In the genomic region with DNA sequence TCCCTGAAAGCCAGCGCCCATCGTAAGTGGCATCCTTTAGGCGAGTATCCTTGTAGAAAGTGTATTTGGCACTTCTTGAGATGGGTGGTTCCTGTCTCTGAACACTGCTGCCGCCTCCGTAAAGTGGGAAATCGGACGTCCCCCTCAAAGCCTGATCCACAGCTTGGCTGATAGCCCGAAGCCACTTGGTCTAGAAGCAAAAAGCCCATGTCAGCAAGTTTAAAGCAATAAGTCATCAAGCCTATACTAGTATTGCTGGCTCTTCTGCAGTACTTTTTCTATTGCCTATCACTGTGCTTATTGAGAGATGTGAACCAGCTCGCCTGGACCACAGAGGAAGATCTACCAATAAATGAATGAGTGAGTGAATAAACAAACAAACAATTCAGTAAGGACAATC, we compare ENCODE assay signal across 31 mouse cellular contexts. TPM values are rescaled to one million over a fixed set of nuclear protein-coding genes. Genes with fewer than 3 reads are reported as not detected.
"Had no signal": no experiment of that assay in that cellular context is flagged by ENCODE, and none has a peak within 500 bp of the region (broad histone marks: within the 10 kb centered on the region; RNA-seq: fewer than 3 reads in every experiment).

No protein-coding gene starts in this region.

- H3K4me2 ChIP-seq: heart, embryonic 11.5 days; heart, embryonic 12.5 days; heart, embryonic 13.5 days; heart, embryonic 15.5 days; hindbrain, embryonic 12.5 days; hindbrain, embryonic 13.5 days; hindbrain, embryonic 14.5 days; hindbrain, embryonic 15.5 days; intestine, embryonic 15.5 days; kidney, embryonic 15.5 days had no signal

- H3K9ac ChIP-seq: heart, embryonic 12.5 days; heart, embryonic 13.5 days; heart, embryonic 15.5 days; hindbrain, embryonic 12.5 days; hindbrain, embryonic 13.5 days; hindbrain, embryonic 14.5 days; hindbrain, embryonic 15.5 days; intestine, embryonic 15.5 days; kidney, embryonic 15.5 days had no signal

- H3K9me3 ChIP-seq: heart, embryonic 12.5 days; heart, embryonic 13.5 days; heart, embryonic 15.5 days; hindbrain, embryonic 10.5 days; hindbrain, embryonic 12.5 days; hindbrain, embryonic 13.5 days; hindbrain, embryonic 15.5 days; intestine, embryonic 15.5 days; kidney, embryonic 15.5 days had no signal

- H3K27ac ChIP-seq: heart, embryonic 13.5 days; heart, embryonic 15.5 days; hindbrain, embryonic 10.5 days; hindbrain, embryonic 12.5 days; hindbrain, embryonic 13.5 days; hindbrain, embryonic 14.5 days; hindbrain, embryonic 15.5 days; hindbrain, postnatal 0 days; intestine, embryonic 15.5 days; kidney, embryonic 15.5 days; kidney, postnatal 0 days; layer of hippocampus, adult 2 months; left cerebral cortex, adult 2 months had no signal

- H3K4me3 ChIP-seq: heart, embryonic 12.5 days; heart, embryonic 13.5 days; heart, embryonic 15.5 days; hindbrain, embryonic 10.5 days; hindbrain, embryonic 12.5 days; hindbrain, embryonic 13.5 days; hindbrain, embryonic 15.5 days; intestine, embryonic 15.5 days; kidney, embryonic 15.5 days; layer of hippocampus, adult 2 months; left cerebral cortex, adult 2 months had no signal

- H3K27me3 ChIP-seq: heart, embryonic 12.5 days; heart, embryonic 13.5 days; heart, embryonic 15.5 days; hindbrain, embryonic 12.5 days; hindbrain, embryonic 13.5 days; hindbrain, embryonic 15.5 days; intestine, embryonic 15.5 days; kidney, embryonic 15.5 days had no signal

- H3K4me1 ChIP-seq: heart, embryonic 12.5 days; heart, embryonic 13.5 days; heart, embryonic 15.5 days; hindbrain, embryonic 10.5 days; hindbrain, embryonic 12.5 days; hindbrain, embryonic 13.5 days; hindbrain, embryonic 15.5 days; intestine, embryonic 15.5 days; kidney, embryonic 15.5 days had no signal

- DNase-seq: heart, postnatal 10 days; heart, postnatal 14 days; heart, postnatal 4 days; kidney, adult 11 months; kidney, adult 18-20 months; kidney, adult 2 months; kidney, adult 8-10 months; kidney, adult 9 months; kidney, postnatal 10 days; kidney, postnatal 14 days; kidney, postnatal 25 days; kidney, postnatal 36 days; kidney, postnatal 4 days; layer of hippocampus, adult 9-11 months; layer of hippocampus, postnatal 36 days had no signal

RNA-seq across cellular contexts. Expression of a gene that starts 22.2 kb away (rescaled TPM):
- polyA plus RNA-seq: heart, postnatal 0 days had no signal
